Mouse (Mus musculus) liver, embryonic 14.5 days (tissue): ENCODE data around the gene 1700029F12Rik.

Experiments
- CTCF ChIP-seq: IDR thresholded peaks from 2 replicates; pipeline ENCODE4 v1.5.1; 2016; ENCODE audit warnings: antibody characterized with exemption, low read depth, control low read depth
- EP300 ChIP-seq: IDR thresholded peaks from 2 replicates; pipeline ENCODE4 v1.6.1; 2016; ENCODE audit warnings: antibody characterized with exemption, low read depth

DNA sequence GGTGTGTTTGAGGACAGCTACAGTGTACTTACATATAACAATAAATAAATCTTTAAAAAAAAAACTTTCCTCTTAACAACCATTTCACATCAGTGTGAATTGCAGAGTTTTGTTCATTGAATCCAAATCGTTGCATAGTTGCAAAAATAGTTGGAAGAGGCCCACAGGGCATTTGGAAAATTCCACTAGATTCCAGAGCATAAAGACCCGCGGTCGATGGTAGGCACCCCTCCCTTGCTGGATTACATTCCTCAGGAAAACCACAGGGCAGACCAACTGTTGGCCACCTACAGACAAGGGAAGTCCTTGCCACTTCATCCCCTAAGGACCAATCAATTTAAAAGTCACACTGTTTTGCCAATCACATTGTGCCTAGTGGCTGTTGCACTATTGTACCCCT, 19.8 kb downstream of the 1700029F12Rik start:
- TF ChIP-seq CTCF, result no peak
- no peak for TF ChIP-seq EP300
